Mouse (Mus musculus): ENCODE measurements around the gene Arhgef17. TPM values are rescaled to one million over a fixed set of nuclear protein-coding genes. Genes with fewer than 3 reads are reported as not detected.

The Arhgef17 gene
- polyA plus RNA-seq, 1 experiment, result 0.02 TPM

- H3K4me1 ChIP-seq (ENCODE audit: control insufficient read depth), result peaks cover 19% of the 10 kb centered on the region
- peaks cover 20% of the 10 kb centered on the region for H3K36me3 ChIP-seq (ENCODE audit: control insufficient read depth)
- TF ChIP-seq TAL1 (IDR thresholded peaks at IDR 0.05; ENCODE audit: low read length), result no peak
- no peak for TF ChIP-seq GATA1 (IDR thresholded peaks at IDR 0.05; ENCODE audit: low read length)
- no peaks in the 10 kb centered on the region for H3K27me3 ChIP-seq (ENCODE audit: control insufficient read depth)
- H3K4me3 ChIP-seq (replicated peaks), result no peak overlapping the region
- no peaks in the 10 kb centered on the region for H3K9me3 ChIP-seq (ENCODE audit: control insufficient read depth, low read length)
Measured at GRCm38 (mm10) chr7:100828549-100828948, 103.4 kb downstream of the Arhgef17 start.

GRCm38 (mm10) chr7:100824661-100825060 is 107.2 kb downstream of the Arhgef17 start:
- Histone ChIP-seq H3K27me3 (ENCODE audit: control insufficient read depth) (no peaks in the 10 kb centered on the region), H3K9me3 (ENCODE audit: control insufficient read depth, low read length) (no peaks in the 10 kb centered on the region), H3K4me1 (ENCODE audit: control insufficient read depth) (peaks cover 9% of the 10 kb centered on the region), H3K36me3 (ENCODE audit: control insufficient read depth) (peaks cover 6% of the 10 kb centered on the region), H3K4me3 (replicated peaks) (no peak overlapping the region)
- TF ChIP-seq TAL1 (IDR thresholded peaks at IDR 0.05; ENCODE audit: low read length), result no peak
- no peak for TF ChIP-seq GATA1 (IDR thresholded peaks at IDR 0.05; ENCODE audit: low read length)

Other genes starting within 250 kb of the Arhgef17 start
- 0.84 and 0.99 TPM in 2 replicates for gene Fam168a, start 225.5 kb downstream of the Arhgef17 start, polyA plus RNA-seq (2012)
- 16.3 and 17.6 TPM in 2 replicates for gene Relt, start 68.7 kb downstream of the Arhgef17 start, polyA plus RNA-seq (2012)
- gene P2ry6, start 42.5 kb upstream of the Arhgef17 start, polyA plus RNA-seq (2012), result 0.09 and 0.16 TPM in 2 replicates
- gene P2ry2, start 80.8 kb upstream of the Arhgef17 start, polyA plus RNA-seq (2012), result 0.02 and 0.03 TPM in 2 replicates
- gene Fchsd2, start 160.8 kb upstream of the Arhgef17 start, polyA plus RNA-seq (2012), result 0.02 TPM in 2 replicates

Data from erythroblast, embryonic 14.5 days (primary cell).